Mouse (Mus musculus) forebrain, embryonic 11.5 days (tissue): ENCODE data around the gene Os9. TPM values are rescaled to one million over a fixed set of nuclear protein-coding genes. Genes with fewer than 3 reads are reported as not detected.
"Not testable (repeated sequence)": the region's sequence is repeated elsewhere in the genome, so short reads cannot be mapped to it uniquely, and the experiment has no call there.

Experiments used
- ATAC-seq: fragments of 200-750 bp; cut with Nextera tagmentation; replicated peaks from 2 replicates; pipeline ENCODE4 v1.8.0; 2017; ENCODE audit warnings: moderate TSS enrichment; ENCODE audit not compliant: low FRiP score
- DNase-seq: peaks from one replicate; pipeline ENCODE4 v3.0.0-alpha.2; 2017; ENCODE audit warnings: low spot score
- H3K27ac ChIP-seq: fragments of 300-500 bp; sonication (generic); 2 replicates; pipeline ENCODE4 v1.5.1; 2014; ENCODE audit warnings: low read depth, low read length
- H3K27me3 ChIP-seq: fragments of 300-500 bp; sonication (generic); 2 replicates; pipeline ENCODE4 v1.6.1; 2014; ENCODE audit warnings: mild to moderate bottlenecking, low read length, mixed read lengths; ENCODE audit not compliant: control insufficient read depth, insufficient read depth
- H3K36me3 ChIP-seq: fragments of 300-500 bp; sonication (generic); 2 replicates; pipeline ENCODE4 v1.6.1; 2014; ENCODE audit warnings: mild to moderate bottlenecking, low read length, moderate library complexity, mixed read lengths; ENCODE audit not compliant: control insufficient read depth, insufficient read depth
- H3K4me1 ChIP-seq: fragments of 300-500 bp; sonication (generic); replicated peaks from 2 replicates; pipeline ENCODE4 v1.6.1; 2014; ENCODE audit warnings: low read length, mixed read lengths; ENCODE audit not compliant: control insufficient read depth, insufficient read depth
- H3K4me2 ChIP-seq: fragments of 300-500 bp; sonication (generic); 2 replicates; pipeline ENCODE4 v1.6.1; 2014; ENCODE audit warnings: low read depth, mild to moderate bottlenecking, low read length, moderate library complexity, mixed read lengths; ENCODE audit not compliant: severe bottlenecking
- H3K4me3 ChIP-seq: fragments of 300-500 bp; sonication (generic); 2 replicates; pipeline ENCODE4 v1.5.1; 2014; ENCODE audit warnings: low read depth, low read length
- H3K9ac ChIP-seq: fragments of 300-500 bp; sonication (generic); 2 replicates; pipeline ENCODE4 v1.6.1; 2014; ENCODE audit warnings: low read length
- H3K9me3 ChIP-seq: fragments of 300-500 bp; sonication (generic); 2 replicates; pipeline ENCODE4 v1.6.1; 2016; ENCODE audit warnings: low read length, mixed read lengths; ENCODE audit not compliant: control insufficient read depth
- WGBS: fragments of 180-500 bp; shearing (Covaris S2); extraction: QIAGEN DNeasy Blood & Tissue Kit; methylation state at CpG from one replicate; pipeline ENCODE4 v1.1.7; 2014; 5-methylcytosine and 5-hydroxymethylcytosine counted together
- polyA plus RNA-seq: library from polyadenylated mRNA; unstranded; fragments of >200 nt; fragmentation: Nextera tagmentation; extraction: Ambion mirVana; gene quantifications from 2 replicates; pipeline ENCODE4 v1.2.1, GENCODE M21; 2014

The Os9 gene
- polyA plus RNA-seq, 1 experiment from 2014 or later, result 57.9 TPM

DNA sequence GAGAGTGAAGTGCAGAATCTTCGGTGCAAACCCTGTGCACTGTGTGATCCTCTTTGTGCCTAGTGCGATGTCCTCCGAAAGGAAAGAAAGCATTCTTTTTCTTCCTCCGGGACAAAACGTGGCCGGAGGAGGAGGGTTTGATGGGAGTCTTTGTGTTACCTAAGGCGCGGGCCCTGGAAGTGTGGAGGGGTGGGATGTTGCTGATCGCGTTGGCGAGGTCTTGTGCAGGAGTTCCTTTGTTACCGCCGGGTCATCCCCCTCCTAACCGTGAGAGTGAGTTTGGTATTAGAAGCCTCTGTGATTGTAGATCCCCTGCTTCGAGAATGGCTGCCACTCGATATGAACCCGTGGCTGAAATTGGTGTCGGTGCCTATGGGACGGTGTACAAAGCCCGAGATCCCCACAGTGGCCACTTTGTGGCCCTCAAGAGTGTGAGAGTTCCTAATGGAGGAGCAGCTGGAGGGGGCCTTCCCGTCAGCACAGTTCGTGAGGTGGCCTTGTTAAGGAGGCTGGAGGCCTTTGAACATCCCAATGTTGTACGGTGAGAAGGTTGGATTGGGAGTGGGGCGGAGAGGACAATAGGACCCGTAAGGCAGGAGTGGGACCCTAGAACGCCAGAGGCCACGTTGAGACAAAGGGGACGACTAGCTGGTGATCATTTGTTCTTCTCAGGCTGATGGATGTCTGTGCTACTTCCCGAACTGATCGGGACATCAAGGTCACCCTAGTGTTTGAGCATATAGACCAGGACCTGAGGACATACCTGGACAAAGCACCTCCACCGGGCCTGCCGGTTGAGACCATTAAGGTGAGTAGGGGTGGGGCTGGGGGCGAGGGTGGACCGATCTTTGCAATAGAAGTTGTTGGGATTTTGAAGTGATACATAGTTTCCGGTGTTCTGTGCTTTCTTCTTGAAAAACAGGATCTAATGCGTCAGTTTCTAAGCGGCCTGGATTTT is 56.7 kb downstream of the Os9 start:
- Histone ChIP-seq H3K27ac (peak overlapping the region; percentile 84), H3K4me1 (peaks cover 15% of the 10 kb centered on the region; the same call in 1 of the 2 replicates), H3K27me3 (no peaks in the 10 kb centered on the region), H3K4me3 (peak overlapping the region; percentile 88), H3K9ac (peak overlapping the region; percentile 99), H3K4me2 (peak overlapping the region; percentile 86), H3K9me3 (no peaks in the 10 kb centered on the region), H3K36me3 (peaks cover 31% of the 10 kb centered on the region)
- ATAC-seq (0 out of 2 replicates have a peak, but pooled peaks have one; percentile 1), DNase-seq (peak; percentile 75)
- 14% methylated on average over 37 of the region's 37 CpGs for WGBS

GRCm38 (mm10) chr10:127063239-127063872 is 57.6 kb downstream of the Os9 start, which contains the start of gene Cdk4:
Cdk4 (plus strand) TSS chr10:127063534.
- Histone ChIP-seq H3K27me3 (no peaks in the 10 kb centered on the region), H3K9me3 (no peaks in the 10 kb centered on the region), H3K4me1 (peaks cover 8% of the 10 kb centered on the region; the same call in 1 of the 2 replicates), H3K4me3 (peak within 1 kb of the TSS; percentile 88), H3K27ac (peak within 1 kb of the TSS; percentile 84), H3K4me2 (peak within 1 kb of the TSS; percentile 86), H3K9ac (peak within 1 kb of the TSS; percentile 99), H3K36me3 (peaks cover 31% of the 10 kb centered on the region)
- DNase-seq (peak; percentile 100), ATAC-seq (peak; percentile 92)
- WGBS, result 0% methylated on average over 46 of the region's 46 CpGs

DNA sequence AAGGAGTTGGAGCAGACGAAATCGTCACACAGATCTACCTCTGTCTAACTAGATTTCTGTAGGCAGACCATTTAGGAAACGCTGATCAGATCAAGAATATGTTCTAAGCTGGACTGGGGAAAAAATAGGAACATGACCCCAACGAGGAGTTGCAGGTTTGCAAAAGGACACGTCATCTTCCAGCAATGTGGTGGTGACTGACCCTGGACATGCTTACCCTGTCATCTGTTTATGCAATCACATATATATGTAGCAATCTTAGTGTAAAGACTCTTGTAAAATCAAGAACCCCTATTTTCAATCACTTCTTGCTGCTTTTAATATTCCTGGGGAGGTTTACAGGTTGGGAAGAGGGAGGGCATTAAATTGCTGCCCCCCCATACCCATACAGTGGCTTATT is 58.4 kb downstream of the Os9 start:
- no peak overlapping the region for H3K4me2 ChIP-seq
- H3K4me1 ChIP-seq, result peaks cover 6% of the 10 kb centered on the region; the same call in 1 of the 2 replicates
- no peak for DNase-seq
- no peaks in the 10 kb centered on the region for H3K9me3 ChIP-seq
- no peak overlapping the region for H3K27ac ChIP-seq
- H3K9ac ChIP-seq, result no peak overlapping the region
- H3K27me3 ChIP-seq, result no peaks in the 10 kb centered on the region
- no peak overlapping the region for H3K4me3 ChIP-seq
- peaks cover 26% of the 10 kb centered on the region for H3K36me3 ChIP-seq
- ATAC-seq, result no peak
- 83% methylated on average over 5 of the region's 5 CpGs for WGBS

- H3K9ac ChIP-seq, H3K27me3 ChIP-seq, ATAC-seq, H3K4me1 ChIP-seq, DNase-seq, H3K4me3 ChIP-seq, H3K9me3 ChIP-seq, H3K27ac ChIP-seq, H3K4me2 ChIP-seq: not testable (repeated sequence)
- H3K36me3 ChIP-seq, result peaks cover 22% of the 10 kb centered on the region
- WGBS, result 87% methylated on average over 4 of the region's 4 CpGs
These were observed 58.8 kb downstream of the Os9 start for GRCm38 (mm10) chr10:127062101-127062500.

DNA sequence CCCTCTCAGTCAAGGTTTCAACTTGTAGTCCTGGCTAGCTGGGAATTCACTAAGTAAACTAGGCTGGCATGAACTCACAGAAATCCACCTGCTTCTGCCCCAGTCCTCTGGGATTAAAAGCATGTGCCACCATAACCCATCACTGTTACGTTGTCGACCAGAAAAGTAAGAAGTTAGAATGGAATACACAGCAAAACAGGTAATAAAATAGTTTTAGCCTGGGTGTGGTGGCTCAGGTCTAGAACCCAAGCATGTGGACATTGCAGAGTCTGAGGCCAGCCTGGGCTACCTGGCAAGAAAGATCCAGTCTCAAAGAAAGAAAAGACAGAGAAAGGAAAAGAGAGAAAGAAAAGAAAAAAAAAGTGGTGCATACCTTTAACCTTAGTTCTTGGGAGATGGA is 59.4 kb downstream of the Os9 start:
- H3K4me1 ChIP-seq, result peaks cover 6% of the 10 kb centered on the region; the same call in 1 of the 2 replicates
- 76% methylated on average over 2 of the region's 2 CpGs for WGBS
- no peaks in the 10 kb centered on the region for H3K27me3 ChIP-seq
- H3K27ac ChIP-seq, result no peak overlapping the region
- ATAC-seq, result no peak
- no peak overlapping the region for H3K4me3 ChIP-seq
- H3K9ac ChIP-seq, result no peak overlapping the region
- peaks cover 17% of the 10 kb centered on the region for H3K36me3 ChIP-seq
- DNase-seq, result no peak
- H3K9me3 ChIP-seq, result no peaks in the 10 kb centered on the region
- H3K4me2 ChIP-seq, result no peak overlapping the region

DNA sequence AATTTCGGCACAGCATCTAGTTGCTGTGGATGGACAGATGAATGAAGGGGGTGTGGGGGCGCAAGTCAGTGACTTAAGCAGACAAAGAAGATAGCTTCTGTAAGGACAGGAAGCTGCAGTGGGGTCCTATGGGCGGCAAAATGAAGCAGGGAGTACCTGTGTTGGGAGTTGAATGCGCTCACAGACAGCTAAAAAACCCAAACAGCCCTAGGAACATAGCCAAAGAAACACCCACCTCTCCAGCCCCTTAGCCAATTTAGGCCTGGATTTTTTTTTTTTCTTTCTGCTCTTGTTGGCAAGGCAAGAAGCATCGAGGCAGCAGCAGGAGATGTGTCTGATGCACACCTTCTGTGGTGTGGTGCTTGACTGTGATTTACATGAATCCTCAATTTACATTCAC is 59.8 kb downstream of the Os9 start:
- peak overlapping the region; percentile 87 for H3K27ac ChIP-seq
- 16% methylated on average over 5 of the region's 5 CpGs for WGBS
- H3K36me3 ChIP-seq, result peaks cover 18% of the 10 kb centered on the region
- peak overlapping the region; percentile 96 for H3K4me3 ChIP-seq
- H3K9ac ChIP-seq, result peak overlapping the region; percentile 95
- peaks cover 6% of the 10 kb centered on the region; the same call in 1 of the 2 replicates for H3K4me1 ChIP-seq
- H3K4me2 ChIP-seq, result peak overlapping the region; percentile 97
- no peaks in the 10 kb centered on the region for H3K27me3 ChIP-seq
- ATAC-seq (no peak), DNase-seq (no peak)
- H3K9me3 ChIP-seq, result no peaks in the 10 kb centered on the region

DNA sequence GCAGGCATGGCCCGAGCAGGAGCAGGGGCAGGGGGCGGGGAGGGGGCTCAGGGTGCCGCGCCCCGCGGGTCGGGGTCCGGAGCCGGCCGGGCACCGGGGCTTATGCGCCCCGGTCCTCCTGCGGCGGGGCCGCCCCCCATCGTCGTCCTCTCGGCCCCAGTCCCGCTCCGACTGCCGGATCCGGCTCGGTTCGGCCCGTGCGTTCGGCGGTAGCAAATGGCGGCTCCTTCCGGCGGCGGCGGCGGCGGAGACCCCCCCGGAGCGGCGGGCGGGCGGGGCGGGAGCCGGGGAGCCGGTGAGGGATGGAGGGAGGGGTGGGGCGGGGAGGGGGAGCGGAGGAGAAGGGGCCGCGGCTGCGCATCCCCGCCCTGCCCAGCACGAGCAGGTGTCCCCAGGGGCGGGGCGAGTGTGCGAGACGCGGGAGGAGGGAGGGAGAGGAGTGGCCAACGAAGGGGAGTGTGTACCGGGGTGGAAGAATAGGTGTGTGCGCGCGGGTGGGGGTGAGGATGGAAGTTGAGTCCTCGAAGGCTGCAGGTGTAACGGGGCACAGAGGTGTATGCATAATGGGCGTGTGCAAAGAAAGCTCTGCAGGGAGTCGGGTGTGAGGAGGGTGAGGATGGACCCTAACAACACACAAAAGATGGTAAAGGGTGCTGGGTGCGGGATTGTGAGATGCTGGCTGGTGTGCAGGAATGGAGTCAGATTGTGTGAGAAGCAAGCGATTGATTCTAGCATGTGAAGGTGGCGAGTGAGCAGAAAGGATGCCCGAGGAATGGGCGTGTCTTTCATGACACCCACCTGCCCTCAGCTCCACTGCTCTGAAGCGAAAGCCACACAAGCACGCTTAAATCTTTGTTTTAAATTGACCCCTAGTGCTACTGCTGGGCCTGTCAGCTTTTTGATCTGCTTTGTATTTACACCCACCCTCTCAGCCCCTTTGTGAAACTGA is 60.7 kb downstream of the Os9 start, which contains the start of gene March9:
Gene March9, minus strand, starts transcription at position 217 of the 949 bp plus-strand sequence.
- Histone ChIP-seq H3K9ac (peak within 1 kb of the TSS; percentile 95), H3K27ac (peak within 1 kb of the TSS; percentile 87), H3K36me3 (peaks cover 11% of the 10 kb centered on the region), H3K9me3 (no peaks in the 10 kb centered on the region), H3K4me2 (peak within 1 kb of the TSS; percentile 97), H3K4me1 (peaks cover 6% of the 10 kb centered on the region; the same call in 1 of the 2 replicates), H3K27me3 (no peaks in the 10 kb centered on the region), H3K4me3 (peak within 1 kb of the TSS; percentile 96)
- ATAC-seq (peak; percentile 22), DNase-seq (peak; percentile 88)
- under 1% methylated on average over 63 of the region's 72 CpGs for WGBS
